Mouse (Mus musculus): ENCODE results near the gene Zcchc14.

GRCm38 (mm10) chr8:121607661-121608060 lies 45.0 kb downstream of the Zcchc14 start:
- TF ChIP-seq CTCF (IDR thresholded peaks at IDR 0.05; ENCODE audit: extremely low read depth, insufficient read depth, low read length) = peak; percentile 40
- TF ChIP-seq POLR2A (IDR thresholded peaks at IDR 0.05; ENCODE audit: extremely low read depth, insufficient read depth, low read length) = no peak

Measured in cortical plate, adult 2 months (tissue).